Mouse (Mus musculus): ENCODE measurements around the gene Hs1bp3.

Gene Hs1bp3

DNA sequence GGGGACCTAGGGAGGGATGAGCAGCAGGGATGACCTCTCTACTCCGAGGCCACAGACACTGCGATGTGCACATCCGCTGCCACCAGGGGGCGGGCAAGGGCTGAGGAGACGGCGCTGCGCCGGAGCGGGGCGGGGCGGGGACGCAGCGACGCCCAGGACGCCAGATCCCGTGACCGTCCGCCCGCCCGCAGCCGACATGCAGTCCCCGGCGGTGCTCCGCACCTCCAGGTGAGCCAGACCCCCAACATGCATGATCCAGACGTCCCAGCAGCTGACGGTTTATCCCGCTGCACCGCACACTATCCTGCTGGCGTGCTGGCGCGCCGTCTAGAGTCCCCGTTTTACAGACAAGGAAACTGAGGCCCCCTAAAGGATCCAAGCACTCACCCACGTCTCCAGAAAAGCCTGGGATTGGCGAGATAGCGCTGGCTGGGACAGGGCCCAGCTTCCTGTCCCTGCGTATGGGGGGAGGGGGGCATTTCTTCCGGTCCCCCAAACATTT is at the start of gene Hs1bp3:
Gene Hs1bp3, plus strand, starts transcription at position 163 of the 502 bp plus-strand sequence.
- DNase-seq = peak; percentile 83

DNA sequence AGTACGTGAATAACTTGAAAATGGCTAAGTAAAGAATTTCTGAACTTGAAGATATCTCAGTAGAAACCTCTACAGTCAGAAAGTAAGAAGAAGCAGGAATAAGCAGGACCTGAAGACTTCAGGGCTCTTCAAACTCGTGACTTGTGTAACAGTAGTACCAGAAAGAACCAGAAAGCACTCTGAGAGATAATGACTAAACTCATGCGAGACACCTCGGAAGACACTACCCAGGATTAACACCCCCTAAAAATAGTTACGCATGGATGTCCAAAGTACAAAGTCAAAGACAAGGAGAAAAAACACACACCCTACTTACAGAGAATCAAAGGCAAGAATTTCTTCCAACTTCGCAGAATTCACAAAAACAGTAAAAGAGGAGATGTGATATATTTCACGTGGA is 46.9 kb upstream of the Hs1bp3 start:
- no peak for DNase-seq

DNA sequence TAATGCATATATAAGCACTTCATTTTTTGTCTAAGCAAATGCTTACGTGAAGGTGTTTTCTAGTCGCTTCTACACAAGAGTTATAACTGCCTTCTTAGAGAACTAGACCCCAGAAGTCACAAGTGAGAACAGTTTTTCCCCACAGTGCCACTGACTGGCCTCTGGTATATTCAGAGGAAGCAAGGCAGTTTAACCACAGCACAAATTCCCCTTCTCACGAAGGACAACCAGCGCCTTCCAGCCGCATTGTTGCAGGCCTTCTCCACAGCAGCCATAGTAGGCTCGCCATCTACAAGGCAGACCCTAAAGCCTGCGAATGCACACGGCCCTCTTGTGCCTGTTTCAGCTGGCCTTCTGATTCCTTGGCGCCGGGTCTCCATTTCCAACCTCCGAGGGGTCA is 43.6 kb upstream of the Hs1bp3 start:
- DNase-seq = no peak

DNA sequence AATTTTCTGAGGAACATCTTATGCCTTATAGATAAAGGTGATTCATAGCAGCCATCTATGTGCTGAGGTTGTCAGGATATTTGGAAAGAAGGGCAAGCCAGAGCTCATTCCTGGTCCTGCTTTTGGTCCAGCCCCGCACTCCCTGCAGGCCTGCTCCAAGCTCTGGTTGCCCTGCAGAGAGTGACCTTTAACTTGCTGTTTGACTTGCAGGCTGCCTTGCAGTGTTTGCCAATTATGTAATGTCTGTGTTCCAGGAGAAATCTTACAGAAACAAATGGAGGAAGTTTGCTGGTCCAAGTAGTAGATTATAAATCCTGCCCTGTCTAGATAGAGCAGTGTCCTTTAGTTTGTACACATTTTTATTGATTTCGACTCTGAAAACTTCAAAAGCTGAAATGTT is 41.8 kb upstream of the Hs1bp3 start:
- DNase-seq = no peak

DNA sequence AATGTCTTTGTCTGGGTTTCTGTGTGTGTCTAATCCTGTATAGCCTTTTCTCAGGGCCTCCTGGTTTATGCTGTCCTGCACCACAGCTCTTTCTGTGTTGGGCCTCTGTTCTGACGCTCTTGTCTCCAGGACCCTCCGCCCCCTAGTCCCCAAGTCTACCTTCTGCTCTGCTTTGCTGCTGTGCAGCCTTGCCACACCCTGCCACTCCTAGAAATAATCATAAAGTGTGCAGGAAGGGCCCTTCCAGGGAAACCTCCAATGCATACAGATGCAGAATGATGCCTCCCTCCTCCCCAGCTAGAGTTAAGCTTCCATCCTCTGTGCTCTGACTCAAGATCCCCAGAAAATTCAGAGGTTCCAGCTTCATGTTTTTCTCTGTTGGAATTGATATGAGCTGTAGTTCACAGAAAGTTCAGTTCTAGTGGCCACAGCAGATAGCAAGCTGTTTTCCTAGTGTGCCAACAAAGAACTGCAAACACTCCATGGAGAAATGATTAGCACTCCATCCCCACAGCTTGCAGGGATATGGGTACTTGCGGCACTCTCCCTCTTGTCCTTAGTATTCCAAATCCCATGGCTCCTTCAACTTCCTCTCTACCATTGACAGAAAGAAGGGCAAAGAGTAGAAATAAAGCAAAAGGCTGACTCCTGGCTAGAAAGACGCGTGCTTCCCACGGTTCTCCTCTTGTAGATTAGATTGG is 39.6 kb upstream of the Hs1bp3 start:
- DNase-seq = no peak

DNA sequence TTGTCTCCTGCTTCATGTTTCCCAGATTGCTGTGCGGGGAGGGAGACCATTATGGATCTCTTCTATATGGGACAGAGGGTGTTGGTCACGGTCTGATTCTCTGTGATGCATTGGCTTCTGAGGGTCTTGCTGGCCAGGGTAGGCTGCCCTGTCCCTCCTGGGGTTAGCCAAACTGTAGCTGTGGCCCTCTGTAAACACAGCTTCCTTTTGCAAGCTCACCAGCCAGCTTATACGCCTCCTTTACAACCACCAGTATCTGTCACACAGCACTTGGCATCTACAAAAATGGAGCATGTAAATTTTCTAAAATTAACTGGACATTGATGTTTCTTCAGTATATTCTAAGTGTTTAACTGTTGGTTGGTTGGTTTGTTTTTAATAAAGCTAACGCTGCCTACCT is 37.8 kb upstream of the Hs1bp3 start:
- DNase-seq = no peak

DNA sequence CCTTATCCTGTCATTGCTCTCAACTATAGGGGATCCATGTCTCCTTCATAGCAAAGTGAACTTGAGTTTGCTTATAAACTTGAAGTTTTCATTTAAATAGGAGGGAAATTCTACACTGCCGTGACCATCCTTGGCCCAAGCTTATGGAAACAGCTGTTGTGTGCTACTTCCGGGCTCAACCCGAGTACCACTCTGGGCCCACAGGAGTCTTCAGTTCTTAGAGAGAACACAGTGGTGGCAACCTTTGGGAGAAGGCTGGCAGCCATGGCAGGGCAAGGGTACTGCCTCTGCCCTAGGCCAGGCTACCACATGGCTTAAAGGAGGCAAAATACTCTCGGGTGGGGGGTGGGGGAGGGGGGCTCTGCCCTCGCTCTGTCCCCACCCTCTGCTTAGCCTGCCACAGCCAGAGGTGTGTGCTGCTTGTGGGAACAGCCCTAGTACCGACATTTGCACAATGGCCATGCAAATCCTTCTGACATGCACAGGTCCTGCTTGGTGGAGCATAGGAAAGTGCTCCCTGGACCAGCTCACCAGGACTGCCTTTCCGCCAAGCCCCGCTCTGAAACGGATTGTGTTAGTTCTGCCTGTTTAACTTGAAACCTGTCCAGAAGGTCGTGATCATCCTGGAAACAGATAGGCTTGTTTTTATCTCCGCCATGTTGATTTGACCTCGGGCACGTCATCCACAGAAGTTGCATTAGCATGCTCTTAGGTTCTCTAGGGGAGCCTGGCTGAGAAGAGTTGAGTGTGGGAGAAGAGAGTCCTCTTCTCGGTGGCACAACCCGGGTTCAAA is 31.8 kb upstream of the Hs1bp3 start:
- DNase-seq = no peak

DNA sequence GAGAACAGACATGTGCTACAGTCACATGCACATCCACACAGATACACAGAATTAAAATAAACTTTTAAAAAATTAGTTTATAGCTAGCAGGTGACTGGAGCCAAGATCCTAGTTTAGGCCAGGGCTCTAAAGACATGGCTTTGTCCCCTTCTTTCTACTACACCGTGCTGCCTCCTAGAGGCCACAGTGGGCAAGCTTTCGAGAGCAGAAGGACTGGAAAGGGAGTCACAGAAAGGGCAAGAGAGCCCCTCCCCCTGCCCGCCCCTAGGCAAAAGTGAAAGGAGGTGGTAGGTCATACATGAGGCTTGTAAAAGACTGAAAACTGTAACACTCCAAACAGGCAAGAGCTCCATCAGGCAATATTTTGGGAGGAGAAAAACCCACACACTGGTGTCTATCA is 25.3 kb upstream of the Hs1bp3 start:
- no peak for DNase-seq

DNA sequence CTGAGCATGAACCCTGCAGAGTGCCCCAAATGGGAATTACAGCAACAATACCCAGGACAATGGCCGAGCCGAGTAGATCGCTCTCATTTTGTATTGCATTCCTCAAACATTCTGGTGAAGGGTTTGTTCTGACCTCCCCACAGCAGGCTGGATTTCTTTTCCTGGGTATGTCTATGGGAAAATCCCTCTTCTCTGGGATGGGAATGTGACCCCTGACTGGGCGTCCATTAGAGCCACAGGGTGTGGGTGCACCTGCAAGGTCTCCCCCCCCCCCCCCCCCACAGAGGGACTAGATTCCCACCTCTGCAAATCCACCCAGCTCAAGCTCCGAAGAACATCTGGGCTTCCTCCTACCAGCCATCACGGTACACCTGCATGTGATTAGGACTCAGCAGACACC is 24.1 kb upstream of the Hs1bp3 start:
- DNase-seq = no peak

DNA sequence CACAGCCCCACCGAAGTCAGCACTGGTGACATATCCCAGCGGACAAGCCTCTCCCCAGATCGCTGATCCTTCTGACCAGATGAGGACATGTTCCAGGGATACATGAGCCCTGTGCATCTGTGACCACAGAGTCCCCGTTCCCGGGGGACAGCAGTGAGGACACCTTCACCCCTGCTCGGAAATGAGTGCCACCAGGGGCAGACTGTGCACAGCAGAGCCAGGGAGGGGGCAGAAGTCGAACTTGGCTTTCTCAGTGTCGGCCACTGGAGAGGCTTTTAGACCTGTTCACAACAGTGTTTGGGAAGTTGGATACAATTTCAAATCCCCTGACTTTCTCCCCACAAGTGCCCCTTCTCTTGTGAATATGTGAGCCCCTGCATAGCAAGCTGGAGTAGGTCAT is 23.7 kb upstream of the Hs1bp3 start:
- DNase-seq = no peak

DNA sequence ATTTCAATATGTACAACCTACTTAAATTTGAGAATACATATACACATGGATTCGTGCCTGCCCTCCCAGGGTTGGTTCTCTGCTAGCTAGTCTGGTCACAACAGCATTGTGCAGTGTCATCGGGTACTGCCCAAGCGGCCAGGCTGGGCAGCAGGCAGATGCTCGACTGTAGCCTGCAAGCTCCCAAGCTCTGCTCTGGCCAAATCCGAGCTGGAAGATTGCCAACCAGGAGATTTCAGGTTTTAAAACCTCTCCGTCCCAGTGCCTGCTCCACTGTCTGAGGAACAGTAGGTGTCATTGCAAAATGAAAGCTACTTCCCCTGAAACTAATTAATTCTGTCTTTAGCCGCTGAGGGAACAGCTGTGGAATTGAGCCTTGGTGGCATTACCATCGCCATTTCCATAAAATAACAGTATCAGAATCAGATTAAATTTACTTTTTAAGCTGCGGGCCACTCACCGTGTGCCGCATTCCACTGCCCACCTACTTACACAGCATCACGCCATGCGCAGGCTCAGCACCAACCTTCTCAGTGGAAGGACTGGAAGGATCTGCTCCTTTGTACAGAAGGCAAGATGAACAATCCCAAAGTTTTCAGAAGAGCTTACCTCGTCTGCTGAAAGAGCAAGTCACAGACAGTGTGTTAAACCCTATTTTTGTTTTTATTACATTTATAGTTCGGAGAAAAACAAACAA is 21.9 kb upstream of the Hs1bp3 start:
- DNase-seq = peak; percentile 33

DNA sequence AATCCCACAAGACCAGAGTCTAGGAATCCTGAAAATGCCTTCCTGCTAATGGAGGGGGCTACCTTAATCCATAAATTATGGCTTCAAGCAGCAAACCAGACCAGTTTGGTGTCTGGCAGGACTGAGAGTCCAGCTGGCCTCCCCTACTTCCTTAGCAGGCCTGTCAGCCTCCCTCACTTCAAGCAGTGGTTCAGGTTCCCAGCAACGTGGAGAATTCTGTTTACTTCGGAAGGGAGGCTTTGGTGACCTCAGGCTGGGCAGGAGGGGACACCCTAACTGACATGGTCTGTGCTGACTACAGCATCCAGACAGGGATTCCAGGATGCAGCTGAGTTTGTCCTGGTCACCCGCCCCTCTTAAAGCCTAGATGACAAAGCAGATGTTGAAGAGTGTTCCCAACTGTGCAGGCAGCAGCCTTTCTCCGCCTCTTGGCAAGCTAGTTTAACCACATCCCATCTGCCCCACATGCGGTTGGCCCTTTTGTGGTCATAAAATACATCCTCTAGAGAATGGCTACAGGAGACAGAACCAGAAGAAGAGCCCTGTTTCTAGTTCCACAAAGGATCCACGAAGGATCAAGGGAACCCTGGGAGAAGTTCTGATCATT is 17.8 kb upstream of the Hs1bp3 start:
- no peak for DNase-seq

DNA sequence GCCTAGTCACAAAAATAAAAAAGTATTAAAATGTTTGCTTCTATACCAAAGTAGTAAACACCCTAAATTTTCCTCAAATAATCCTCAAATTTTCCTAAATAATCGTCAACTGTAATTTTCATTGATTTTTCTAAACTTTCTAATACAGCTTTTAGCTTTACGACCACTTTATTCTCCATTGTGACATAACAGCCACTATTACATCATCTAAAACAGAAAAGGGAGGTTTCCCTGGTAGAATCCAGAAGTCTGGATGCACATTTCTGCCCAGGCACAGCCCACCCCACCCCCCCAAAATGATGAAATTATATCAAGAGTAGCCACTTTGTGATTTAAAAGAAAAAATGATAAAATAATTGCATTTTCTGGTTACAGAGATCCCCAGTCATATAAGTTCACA is 17.1 kb upstream of the Hs1bp3 start:
- DNase-seq = no peak

DNA sequence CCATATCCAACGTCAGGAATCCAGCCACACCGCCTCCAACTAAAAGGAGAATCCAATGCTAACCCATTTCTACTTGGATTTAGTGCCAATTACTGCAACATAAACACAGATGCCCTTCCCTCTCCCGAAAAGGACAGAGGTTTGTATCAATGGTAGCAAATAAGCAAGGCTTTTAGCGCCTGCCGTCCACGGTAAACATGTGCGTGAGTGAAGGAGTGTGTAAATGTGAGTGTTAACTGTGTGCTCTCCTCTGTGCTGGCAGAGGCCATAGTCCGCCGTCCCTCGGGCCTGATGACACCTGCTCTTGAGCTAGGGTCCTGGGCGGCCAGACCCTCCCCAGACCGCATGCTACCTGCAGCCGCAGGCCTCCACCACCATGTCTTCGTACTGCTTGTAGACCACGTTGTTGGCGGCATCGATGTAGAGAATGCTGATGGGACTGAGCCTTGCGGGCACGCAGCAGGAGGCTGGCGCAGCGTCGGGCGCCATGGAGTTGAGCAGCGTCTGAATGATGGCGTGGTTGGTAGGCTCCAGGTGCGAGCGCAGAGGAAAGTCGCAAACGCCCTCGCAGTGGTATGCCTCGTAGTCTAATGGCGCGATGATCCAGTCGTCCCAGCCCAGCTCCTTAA is 15.5 kb upstream of the Hs1bp3 start:
- no peak for DNase-seq

DNA sequence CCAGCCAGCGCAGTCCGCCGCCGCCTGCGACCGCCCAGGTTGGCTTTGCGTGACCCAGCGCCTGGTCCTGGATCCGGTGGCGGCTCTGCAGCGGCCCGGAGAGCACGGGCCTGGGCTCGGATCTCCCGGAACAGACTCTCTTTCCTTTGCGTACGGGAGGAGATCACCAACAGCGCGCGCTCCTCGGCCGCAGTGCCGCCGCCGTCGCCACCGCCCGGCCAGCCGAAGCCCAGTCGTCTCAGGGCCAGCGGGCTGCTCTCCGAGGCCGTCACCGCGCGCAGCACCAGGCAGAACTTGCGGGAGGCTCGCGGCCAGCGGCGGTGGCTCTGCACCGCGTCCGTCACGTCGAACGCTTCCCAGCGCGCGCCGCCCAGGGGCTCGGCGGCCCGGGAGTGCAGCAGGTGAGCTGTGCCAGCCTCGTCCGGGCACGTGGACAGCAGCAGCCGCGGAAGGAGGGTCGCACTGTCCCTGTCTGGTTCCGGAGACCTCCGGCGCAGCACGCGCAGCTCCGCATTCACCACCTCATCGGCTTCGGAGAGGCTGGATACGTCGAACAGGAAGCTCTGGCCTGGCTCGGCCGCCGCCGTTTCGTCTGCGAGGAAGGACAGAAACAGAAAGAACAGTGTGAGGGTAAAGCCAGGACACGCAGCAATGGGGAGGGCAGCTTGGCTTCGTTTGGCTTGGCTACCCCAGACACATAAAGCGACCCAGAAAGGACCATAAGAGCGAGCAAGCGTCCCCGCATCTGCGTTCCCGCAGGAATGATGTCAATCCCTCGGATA is 14.7 kb upstream of the Hs1bp3 start:
- no peak for DNase-seq

DNA sequence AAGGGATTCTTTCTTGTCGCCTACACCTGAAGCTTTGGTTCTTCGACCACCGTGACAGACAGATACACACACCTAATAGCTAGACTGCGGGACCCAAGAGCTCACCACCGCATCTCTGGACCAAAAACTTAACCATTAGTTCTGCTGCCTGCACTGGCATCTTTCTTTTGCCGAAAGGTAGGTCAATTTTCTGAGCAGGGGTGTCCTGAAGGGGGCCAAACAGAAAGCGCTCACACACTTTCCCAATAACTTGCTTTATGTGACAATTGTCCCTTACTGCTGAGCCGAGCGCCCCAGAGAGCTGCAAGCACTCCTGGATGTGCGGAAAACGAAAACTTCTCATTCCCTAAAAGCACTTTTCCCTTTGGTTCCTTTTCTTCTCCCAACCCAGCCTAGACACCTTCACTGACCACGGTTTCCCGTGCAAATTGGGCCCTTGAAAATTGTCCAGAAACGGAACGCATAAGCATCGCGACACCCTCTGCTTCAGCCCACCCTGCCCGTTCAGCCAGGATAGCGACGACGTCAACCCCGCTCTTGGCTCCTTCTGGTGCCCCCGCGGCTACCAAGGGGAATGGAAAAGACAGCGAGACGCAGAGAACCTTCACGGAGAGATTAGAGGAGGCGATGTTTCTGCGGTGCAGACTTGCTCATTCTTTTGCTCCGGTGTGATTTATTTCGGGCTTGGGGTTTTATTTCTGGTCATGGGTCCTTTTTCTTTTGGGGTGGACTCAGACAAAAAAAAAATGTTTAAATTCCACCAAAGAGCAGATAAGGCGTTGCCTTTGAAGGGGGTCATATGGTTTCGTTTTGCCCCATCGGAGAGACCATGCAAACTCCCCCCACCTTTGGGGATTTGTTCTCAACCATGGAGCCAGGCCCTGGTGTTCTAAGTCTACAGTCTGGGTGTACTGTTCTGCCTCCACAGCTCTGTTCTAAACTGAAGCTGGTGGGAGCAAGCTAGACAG is 13.8 kb upstream of the Hs1bp3 start:
- DNase-seq = no peak

DNA sequence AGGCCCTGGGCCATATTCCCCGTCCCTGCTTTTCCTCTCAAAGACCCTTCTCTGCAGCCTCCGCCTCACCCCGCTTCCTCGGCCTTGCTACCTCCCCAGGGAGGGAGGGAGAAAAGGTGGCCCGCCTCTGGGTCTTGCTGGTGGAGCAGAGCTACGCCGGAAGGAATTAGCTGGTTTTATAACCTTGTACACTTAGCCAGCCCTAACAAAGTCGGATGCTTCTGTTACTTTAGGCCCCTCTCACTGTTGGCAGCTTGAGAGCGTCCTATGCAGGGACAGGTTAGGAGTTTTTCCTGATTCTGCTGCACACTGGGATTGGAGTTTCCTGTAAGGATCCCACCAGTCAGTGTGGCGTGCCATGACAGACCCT is 13.1 kb upstream of the Hs1bp3 start:
- no peak for DNase-seq

DNA sequence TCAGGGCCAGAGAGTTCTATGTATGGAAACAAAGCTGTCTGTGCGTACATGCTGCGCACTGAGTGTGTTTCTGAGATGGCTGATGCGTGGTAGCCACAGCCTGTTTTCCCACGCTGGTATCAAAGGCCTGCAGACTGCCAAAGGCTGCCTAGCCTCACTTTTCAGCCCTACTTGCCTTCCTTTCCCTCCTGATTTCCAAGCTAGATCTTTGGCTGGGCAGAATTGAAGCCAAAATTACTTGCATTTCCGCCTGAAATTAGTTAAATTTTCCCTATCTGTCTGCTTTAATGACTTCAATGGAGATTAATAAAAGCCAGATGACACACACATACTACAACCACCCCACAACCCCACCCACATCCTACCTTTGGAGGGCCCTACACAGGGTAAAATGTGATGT is 12.7 kb upstream of the Hs1bp3 start:
- no peak for DNase-seq

DNA sequence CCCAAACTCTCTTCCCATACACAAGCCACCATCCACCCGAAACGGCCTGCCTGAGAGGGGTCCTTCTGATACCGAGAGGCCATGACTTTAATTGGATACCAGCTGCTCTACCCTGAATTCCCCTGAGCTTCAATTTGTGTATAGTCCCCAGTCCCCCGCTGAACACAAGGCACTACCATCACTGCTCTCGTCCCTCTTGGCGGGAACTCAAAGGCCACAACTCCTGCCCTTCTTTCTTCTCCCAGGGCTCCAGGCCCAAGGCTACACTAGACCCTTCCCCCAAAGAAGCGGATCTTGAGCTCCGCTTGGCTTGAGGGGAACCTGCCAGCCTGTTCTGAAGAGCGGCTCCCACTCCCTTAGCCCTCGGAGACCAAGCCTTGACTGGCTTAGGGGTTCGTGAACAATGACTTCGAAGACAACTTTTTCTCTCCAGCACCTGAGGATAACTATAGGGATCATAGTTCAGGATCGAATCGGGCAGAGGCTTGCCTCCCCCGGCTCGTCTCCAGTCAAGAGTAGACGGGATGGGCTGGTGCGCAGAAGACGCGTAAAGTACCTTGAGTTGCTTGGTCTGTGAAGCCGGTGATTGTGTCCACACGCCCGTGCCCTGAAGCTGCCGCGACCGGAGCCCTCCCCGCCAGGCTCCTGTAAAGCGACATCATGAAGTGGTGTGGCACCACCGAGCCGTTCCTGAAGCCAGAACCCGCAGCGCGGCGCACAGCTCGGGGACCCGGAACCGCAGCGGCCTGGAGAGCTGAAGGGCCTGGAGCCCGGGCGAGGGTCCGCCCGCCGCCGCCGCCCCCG is 12.0 kb upstream of the Hs1bp3 start:
- DNase-seq = no peak

DNA sequence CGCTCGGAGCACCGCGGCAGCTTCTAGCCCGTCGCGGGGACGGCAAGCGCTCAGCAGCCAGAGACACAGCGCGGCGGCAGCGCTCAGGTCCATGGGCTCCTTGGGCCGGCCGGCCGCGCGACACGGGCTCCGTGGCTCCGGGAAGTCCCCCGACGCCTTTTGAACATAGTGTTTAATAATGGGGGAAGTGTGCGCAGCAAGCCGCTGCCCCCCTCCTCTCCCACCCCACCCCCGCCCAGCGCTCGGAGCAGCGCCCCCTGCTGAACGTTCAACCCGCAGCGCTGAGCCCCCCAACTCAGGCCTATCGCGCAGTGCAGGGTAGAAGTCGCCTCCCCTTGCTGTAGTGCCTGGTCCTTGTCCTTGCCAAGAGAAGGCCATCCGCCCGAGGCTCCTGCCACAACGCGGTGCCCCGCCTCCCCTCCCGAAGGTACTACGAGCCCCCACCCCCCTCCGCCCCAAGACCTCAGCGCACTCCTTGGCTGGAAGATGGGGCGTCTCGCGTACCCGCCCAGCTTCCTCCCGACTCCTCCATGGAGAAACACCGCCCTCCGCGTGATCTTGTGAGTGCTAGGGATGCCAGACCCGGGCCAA is 11.3 kb upstream of the Hs1bp3 start, which contains the start of gene Gdf7:
Gene Gdf7, minus strand, starts transcription at position 114 of the 591 bp plus-strand sequence.
- no peak for DNase-seq
